Mouse (Mus musculus) kidney, adult 11 months (tissue): Measurements from ENCODE around the gene Dnah7c.
"Not testable (repeated sequence)": the region's sequence is repeated elsewhere in the genome, so short reads cannot be mapped to it uniquely, and the experiment has no call there.

ENCODE experiments used
- DNase-seq: peaks from one replicate; pipeline ENCODE4 v3.0.0; 2022

The Dnah7c gene

GRCm38 (mm10) chr1:46425137-46425925, at the start of gene Dnah7c:
Dnah7c (plus strand) TSS chr1:46425592.
- no peak for DNase-seq

DNA sequence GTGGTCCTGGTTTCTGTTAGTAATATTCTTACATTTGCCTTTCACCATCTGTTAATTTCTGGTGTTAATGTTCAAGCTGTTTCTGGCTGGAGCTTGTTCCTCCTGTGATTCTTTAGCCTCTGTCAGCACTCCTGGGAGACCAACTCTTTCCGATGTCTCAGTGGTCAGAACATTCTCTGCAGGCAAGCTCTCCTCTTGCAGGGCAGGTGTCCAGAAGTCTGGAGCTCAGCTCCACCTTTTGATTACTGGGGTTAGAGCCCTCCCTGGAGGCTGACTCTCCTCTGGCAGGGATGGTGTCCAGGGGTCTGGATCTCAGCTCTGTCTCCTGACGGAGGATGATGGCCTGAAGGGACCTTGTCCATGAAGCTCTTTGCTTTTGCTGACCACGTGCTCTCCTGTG, 44.8 kb upstream of the Dnah7c start:
- peak; percentile 48 for DNase-seq

- DNase-seq: not testable (repeated sequence)
These were observed 30.6 kb upstream of the Dnah7c start for GRCm38 (mm10) chr1:46394681-46395297.

DNA sequence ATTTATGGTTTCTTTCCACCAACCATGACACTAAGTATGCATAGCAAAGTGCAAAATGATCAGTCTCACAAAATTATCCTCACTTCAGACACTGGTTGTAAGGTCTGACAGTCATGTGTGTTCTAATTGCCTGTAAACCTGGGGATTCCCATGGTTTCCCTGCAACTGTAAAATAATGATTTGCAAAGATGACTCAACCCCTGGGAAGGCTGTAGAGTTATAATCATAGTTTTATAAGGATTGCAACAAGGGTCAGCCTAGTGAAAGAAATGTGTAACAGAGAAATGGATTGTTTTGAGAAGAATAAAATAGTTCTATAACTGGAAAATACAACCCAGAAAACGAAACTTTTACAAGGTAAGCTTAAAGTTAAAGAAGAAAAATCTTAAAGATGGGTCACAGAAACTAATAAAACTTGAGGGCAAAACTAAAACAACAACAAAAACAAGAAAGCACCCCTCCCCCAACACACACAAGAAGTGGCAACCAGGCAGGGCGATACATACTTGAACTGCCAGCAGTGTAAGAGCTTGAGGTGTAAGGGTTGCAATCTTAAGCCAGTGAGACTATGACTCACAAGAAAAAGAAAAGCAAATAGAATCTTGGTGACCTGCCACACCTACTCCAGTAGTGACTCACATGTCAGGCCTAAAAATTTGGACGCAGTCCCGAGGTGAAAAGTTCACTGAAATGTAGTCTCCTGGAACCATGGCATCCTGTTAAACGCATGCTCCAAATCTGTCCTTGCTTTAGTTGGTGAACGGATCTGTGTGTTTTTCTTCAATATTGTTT, 16.9 kb upstream of the Dnah7c start:
- DNase-seq: no peak

DNA sequence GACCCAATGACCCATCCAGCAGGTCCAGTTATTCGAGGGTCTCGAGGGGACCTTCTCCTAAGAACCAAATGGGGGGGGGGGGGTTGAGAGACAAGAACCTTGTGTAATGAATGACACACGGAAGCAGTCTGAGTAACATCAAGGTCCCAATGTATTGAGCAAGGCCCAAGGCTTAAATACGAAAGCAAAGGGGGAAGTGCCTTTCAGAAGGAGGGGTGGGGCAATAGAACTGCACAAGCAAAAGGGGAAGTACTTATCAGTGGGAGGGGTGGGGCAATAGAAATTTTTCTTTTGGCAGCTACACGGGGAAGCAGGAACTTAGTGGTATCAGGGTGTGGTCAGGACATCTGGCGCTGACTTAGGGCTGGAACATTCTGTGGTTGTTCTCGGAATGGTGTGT, 10.6 kb upstream of the Dnah7c start:
- not testable (repeated sequence) for DNase-seq

DNA sequence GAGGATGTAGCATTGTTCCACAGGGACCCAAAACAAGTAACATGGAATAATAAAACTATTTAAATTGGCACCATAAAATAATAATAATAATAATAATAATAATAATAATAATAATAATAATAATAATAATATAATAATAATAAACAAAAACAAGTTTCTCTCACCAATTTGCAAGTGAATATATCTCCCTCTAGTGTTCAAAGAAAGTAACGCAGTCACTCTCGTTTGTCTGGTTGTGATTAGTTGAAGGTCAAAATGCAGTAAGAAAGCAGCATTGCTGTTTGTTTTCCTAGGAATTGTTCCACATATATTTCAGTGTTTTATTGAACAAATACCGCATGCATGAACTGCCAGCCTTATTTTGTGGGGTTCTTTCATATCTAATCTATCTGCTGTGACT, 8.4 kb upstream of the Dnah7c start:
- DNase-seq: not testable (repeated sequence)

DNA sequence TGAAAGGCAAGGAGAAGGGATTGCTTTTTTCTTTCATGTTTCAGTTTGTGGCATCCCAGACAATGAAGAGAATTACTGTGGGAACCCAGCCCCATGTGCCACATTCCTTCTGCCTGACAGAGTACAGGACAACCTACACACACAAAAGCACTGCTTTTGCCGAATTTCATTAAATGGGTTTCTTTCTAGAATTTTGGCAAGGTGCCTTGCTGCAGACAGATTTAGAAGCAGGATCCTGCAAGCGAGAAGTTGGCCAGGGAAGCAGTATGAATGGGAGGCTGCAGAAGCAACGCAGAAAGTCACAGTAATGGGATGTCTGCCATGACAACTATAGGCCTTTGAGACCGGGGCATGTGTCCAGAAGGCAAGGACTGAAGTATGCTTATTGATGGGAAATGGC, 6.4 kb upstream of the Dnah7c start:
- not testable (repeated sequence) for DNase-seq

DNA sequence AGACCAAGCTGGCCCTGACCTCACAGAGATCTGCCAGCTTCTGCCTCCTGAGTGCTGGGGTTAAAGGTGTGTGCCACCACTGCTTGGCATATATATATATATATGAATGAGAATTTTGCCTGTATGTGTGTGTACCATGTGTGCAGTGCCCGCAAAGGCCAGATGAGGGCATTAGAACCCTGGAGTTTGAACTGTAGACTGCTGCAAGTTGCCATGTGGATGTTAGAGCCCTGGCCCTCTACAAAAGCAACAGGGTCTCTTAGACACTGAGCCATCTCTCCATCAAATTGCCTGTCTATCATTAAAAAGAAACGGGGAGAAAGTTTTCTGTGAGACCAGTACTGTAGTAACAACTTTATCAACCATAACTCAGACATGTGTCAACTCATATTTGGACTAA, 3.0 kb downstream of the Dnah7c start:
- no peak for DNase-seq

DNA sequence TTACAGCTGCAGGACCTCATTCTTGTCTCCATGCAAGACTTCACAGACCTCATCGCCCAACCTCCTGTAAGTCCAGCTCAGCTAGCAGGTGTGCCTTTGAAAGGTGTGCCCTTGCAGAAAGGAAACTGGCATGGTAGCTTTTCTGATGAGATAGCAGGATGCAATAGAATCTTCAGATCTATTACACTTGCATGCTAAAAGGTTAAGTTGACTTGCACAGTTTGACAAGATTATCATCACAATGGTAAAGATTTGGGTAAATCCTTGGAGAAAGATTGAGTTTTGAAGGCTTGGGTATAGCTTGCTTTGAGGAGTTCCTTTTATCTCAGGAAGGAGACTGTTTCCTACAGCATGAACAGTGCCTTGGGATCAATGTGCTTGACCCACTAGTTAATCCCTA, 89.3 kb downstream of the Dnah7c start:
- not testable (repeated sequence) for DNase-seq

- DNase-seq: no peak
These were observed 95.6 kb downstream of the Dnah7c start for GRCm38 (mm10) chr1:46521032-46521431.

GRCm38 (mm10) chr1:46526537-46526936, 101.1 kb downstream of the Dnah7c start:
- not testable (repeated sequence) for DNase-seq

DNA sequence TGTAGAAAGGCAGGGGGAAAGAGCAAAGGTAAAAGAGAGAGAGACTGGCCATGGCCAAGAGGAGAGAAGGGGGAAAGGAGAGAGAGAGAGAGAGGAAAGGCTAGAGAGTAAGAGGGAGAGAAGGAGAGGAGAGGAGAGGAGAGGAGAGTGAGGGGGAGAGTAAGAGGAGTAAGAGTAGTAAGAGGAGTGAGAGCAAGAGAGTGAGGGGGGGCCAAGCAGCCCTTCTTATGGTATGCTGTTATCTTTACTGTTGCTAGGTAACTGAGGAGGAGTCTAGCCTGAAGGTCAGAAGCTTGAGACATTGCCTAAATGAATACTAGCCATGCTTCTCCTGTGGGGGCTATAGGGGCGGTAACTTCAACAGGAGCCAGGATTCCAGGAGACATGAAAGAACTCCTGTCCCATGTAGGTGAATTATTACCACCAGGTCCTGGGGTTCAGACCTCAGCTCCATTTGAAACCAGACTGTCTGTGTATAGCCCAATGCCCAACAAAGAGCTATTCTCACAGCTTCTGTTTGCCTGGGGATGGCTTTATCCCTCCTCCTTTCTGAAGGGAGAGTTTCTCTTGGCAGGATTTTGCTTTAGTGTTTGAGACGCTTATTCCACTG, 119.5 kb downstream of the Dnah7c start:
- no peak for DNase-seq

DNA sequence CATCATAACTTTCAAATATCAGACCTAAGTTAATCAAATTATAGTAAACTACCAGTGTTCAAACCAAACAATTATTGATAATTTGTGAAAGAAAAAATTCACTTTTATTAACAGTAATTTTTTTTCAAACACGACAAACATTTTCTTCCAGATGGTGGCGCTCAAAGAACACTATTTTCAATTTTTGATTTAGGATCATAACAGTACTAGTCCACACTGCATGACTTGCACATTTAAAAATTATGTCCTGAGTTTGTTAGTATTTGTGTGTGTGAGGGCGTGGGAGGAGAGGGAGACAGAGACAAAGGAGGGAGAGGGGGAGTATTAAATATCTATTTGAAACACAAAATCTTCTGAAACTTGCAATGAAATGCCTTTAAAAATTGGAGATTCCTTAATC, 155.0 kb downstream of the Dnah7c start:
- no peak for DNase-seq

GRCm38 (mm10) chr1:46593826-46594225, 168.4 kb downstream of the Dnah7c start:
- DNase-seq: not testable (repeated sequence)

DNA sequence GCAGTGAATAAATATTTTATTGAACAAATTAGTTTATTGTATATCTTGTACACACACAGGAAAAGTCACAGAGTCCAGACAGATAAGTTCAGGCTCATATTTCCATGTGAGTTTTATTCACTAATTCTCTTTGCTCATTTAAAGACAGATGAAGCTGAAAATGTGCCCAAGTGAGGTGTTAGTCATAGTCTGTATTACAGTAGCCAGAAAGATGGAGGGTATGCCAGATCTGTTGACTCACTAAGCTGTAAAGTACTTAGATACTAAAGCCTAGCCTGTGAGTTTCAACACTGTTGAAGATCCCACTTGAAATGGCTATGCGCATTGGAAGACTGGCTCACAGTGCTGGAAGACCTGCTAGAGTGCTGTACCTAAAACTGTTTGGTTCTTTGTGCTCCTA, 171.0 kb downstream of the Dnah7c start:
- not testable (repeated sequence) for DNase-seq

DNA sequence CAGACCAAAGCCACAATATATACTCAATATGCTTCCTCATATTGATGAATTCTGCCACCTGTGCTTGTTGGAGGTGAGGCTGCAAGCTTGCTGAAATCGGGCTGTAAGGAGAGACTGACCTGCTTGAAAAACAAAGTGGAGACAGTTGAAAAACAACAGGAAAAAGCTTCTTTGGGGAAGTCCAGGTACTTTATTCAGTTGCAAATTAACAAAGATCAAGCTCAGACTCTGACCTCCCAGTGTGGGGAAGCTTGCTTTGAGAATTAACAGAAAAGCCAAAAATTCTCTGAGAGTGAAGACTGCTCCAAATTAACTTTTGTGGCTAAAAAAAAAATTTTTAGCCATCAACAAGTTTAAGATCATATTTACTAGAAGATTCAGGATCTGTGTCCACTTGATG, 194.9 kb downstream of the Dnah7c start:
- no peak for DNase-seq

- DNase-seq: not testable (repeated sequence)
These were observed 200.5 kb downstream of the Dnah7c start for GRCm38 (mm10) chr1:46625914-46626313.

- DNase-seq: not testable (repeated sequence)
These were observed 224.4 kb downstream of the Dnah7c start for GRCm38 (mm10) chr1:46649821-46650220.

GRCm38 (mm10) chr1:46652721-46653120, 227.3 kb downstream of the Dnah7c start:
- not testable (repeated sequence) for DNase-seq

DNA sequence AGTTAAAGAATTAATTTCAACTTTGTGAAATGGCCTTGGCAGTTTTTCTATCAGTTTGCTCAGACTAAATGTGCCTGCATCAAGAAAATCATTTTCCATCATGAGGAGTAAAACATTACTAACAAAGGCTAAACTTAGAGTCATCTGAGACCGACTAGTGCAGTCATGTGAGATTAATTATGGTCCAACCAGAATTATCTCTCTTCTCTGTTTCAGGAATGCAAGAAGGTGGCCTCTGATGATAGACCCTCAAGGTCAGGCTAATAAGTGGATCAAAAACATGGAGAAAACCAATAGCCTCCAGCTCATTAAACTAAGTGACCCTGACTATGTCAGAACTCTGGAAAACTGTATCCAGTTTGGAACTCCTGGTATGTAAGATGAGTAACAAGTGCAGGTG, 299.4 kb downstream of the Dnah7c start:
- not testable (repeated sequence) for DNase-seq

DNA sequence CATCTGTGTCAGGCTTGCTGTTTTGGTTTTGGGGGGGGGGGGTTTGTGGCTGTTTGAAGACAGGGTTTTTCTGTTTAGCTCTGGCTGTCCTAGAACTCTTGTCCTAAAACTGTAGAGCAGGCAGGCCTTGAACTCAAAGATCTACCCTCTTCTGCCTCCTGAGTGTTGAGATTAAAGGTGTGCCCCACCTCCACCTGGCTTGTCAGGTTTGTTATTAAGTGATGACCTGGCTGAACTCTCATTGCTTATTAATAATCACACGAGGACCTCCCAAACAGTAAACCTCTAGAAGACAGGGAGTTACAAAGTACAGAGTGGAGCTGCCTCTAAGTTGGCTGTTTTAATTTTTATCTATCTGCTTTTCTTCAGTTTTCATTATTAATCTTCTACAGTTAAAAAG, 299.9 kb downstream of the Dnah7c start:
- peak; percentile 6 for DNase-seq

- DNase-seq: not testable (repeated sequence)
These were observed 300.3 kb downstream of the Dnah7c start for GRCm38 (mm10) chr1:46725719-46726118.

GRCm38 (mm10) chr1:46729731-46730130, 304.3 kb downstream of the Dnah7c start:
- not testable (repeated sequence) for DNase-seq
